Mouse (Mus musculus): ENCODE measurements around the gene Ctnnbip1. TPM values are rescaled to one million over a fixed set of nuclear protein-coding genes. Genes with fewer than 3 reads are reported as not detected.

Gene Ctnnbip1
- total RNA-seq, 2 experiments from 2014 or later = 33.6 to 37.4 TPM

Small RNA genes within 50 kb of the gene (microRNA-seq; reads per million reads assigned to microRNA genes)
- 0 to 0.42 reads per million in 2 experiments for gene Mir5616

Other genes with a start within 250 kb of the Ctnnbip1 start
- 100 to 1,000 TPM; 391 to 406 TPM for gene Kif1b, start 210.5 kb upstream of the Ctnnbip1 start, total RNA-seq (2021)
- gene Ube4b, start 91.5 kb upstream of the Ctnnbip1 start, total RNA-seq (2021) = 100 to 1,000 TPM; 100 TPM
- gene Rbp7, start 63.3 kb upstream of the Ctnnbip1 start, total RNA-seq (2021) = not detected
- not detected for gene Tmem274, start 40.9 kb upstream of the Ctnnbip1 start, total RNA-seq (2021)
- gene Nmnat1, start 33.0 kb upstream of the Ctnnbip1 start, total RNA-seq (2021) = 1 to 10 TPM; 8.3 to 8.4 TPM
- 10 to 100 TPM; 19.4 to 23.6 TPM for gene Lzic, start 33.0 kb upstream of the Ctnnbip1 start, total RNA-seq (2021)
- gene Clstn1, start 68.2 kb downstream of the Ctnnbip1 start, total RNA-seq (2021) = 100 to 1,000 TPM; 747 to 821 TPM
- gene Pik3cd, start 184.3 kb downstream of the Ctnnbip1 start, total RNA-seq (2021) = 10 to 100 TPM; 20.8 to 25.0 TPM
- 10 to 100 TPM; 64.9 to 67.5 TPM for gene Tmem201, start 219.8 kb downstream of the Ctnnbip1 start, total RNA-seq (2021)